ENCODE assay signal across 11 mouse cellular contexts in the genomic region with DNA sequence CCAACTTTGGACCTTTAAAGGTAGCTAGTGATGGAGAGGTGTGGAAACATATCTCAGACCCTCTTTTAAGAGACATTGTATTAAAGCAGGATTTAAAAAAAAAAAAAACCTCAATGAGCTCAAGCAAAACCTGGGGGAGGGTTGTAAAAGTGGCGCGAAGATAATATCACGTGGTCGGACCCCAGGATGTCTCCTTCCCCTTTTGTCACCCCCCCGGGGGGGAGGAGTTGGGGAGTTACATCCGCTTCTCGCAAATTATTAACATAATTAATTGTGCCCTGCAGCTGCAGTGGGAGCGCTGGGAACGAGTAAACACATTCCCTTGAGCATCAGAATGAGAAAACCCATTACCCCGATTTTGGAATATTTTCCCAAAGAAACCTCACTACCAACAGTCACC. TPM values are rescaled to one million over a fixed set of nuclear protein-coding genes. Genes with fewer than 3 reads are reported as not detected.
A peak's percentile ranks its signal among the peaks of the same experiment; 100 is the strongest.
DNase-seq lines count a peak whose midpoint lies in the region; ATAC-seq and TF ChIP-seq lines count a peak whose summit lies in the region.
"Had no signal": no experiment of that assay in that cellular context is flagged by ENCODE, and none has a peak within 500 bp of the region (broad histone marks: within the 10 kb centered on the region; RNA-seq: fewer than 3 reads in every experiment).

No protein-coding gene starts in this region.

- H3K27me3 ChIP-seq in heart, embryonic 16.5 days (ENCODE audit: control insufficient read depth, insufficient read depth, low read length): peaks cover 16% of the 10 kb centered on the region
- no peaks in the 10 kb centered on the region for H3K27me3 ChIP-seq in thymus, adult 2 months (ENCODE audit: control insufficient read depth, insufficient read depth, low read length)
- peaks cover 32% of the 10 kb centered on the region for H3K27me3 ChIP-seq in limb, embryonic 10.5 days (ENCODE audit: low read depth, poor library complexity, severe bottlenecking)

- TF ChIP-seq POLR2A in thymus, adult 2 months (IDR thresholded peaks at IDR 0.05; ENCODE audit: control insufficient read depth, extremely low read depth, insufficient read depth, low read length, poor library complexity): no peak

- no peaks in the 10 kb centered on the region for H3K36me3 ChIP-seq in heart, embryonic 16.5 days (ENCODE audit: control insufficient read depth, insufficient read depth)
- no peaks in the 10 kb centered on the region for H3K36me3 ChIP-seq in thymus, adult 2 months (ENCODE audit: control insufficient read depth, insufficient read depth, low read length)
- H3K36me3 ChIP-seq in limb, embryonic 10.5 days: no peaks in the 10 kb centered on the region

- H3K4me1 ChIP-seq in heart, embryonic 16.5 days (ENCODE audit: control insufficient read depth, insufficient read depth, low read length): no peaks in the 10 kb centered on the region
- H3K4me1 ChIP-seq in thymus, adult 2 months (replicated peaks; ENCODE audit: control insufficient read depth, insufficient read depth, low read length): peaks cover 5% of the 10 kb centered on the region
- peaks cover 12% of the 10 kb centered on the region for H3K4me1 ChIP-seq in limb, embryonic 10.5 days

- WGBS in heart, embryonic 16.5 days: 8% methylated on average over 10 of the region's 10 CpGs
- under 1% methylated on average over 10 of the region's 10 CpGs for WGBS in thymus, adult 2 months
- 13% methylated on average over 10 of the region's 10 CpGs for WGBS in limb, embryonic 10.5 days

- no peaks in the 10 kb centered on the region for H3K9me3 ChIP-seq in heart, embryonic 16.5 days (replicated peaks; ENCODE audit: control insufficient read depth, low read length)
- H3K9me3 ChIP-seq in limb, embryonic 10.5 days (replicated peaks): no peaks in the 10 kb centered on the region

- DNase-seq in heart, postnatal 25 days (ENCODE audit: low spot score): no peak
- DNase-seq in thymus, adult 2 months: peak; percentile 36
- DNase-seq in thymus, adult 18-20 months: no peak
- DNase-seq in limb, embryonic 10.5 days (ENCODE audit: low spot score): peak; percentile 29
- DNase-seq in testis, postnatal 10 days (ENCODE audit: low spot score): no peak
- no peak for DNase-seq in right cerebral cortex, postnatal 4 days
- no peak for DNase-seq in adrenal gland, adult 18-20 months (ENCODE audit: low spot score in 2 of 2)
- DNase-seq: right cerebral cortex, adult 18-20 months had no signal

- H3K9ac ChIP-seq in heart, embryonic 16.5 days (ENCODE audit: low read length): no peak overlapping the region
- H3K9ac ChIP-seq: liver, embryonic 14.5 days had no signal

- H3K4me2 ChIP-seq in heart, embryonic 16.5 days (ENCODE audit: low read depth, low read length): 0 out of 2 replicates have a peak overlapping the region, but pooled peaks have one; percentile 89

- no peak for ATAC-seq in heart, embryonic 16.5 days (replicated peaks; ENCODE audit: extremely low read depth, insufficient read depth, low FRiP score)

- 0 out of 2 replicates have a peak overlapping the region, but pooled peaks have one; percentile 2 for H3K4me3 ChIP-seq in heart, embryonic 16.5 days (ENCODE audit: low read length)
- H3K4me3 ChIP-seq in thymus, adult 2 months (ENCODE audit: control insufficient read depth, insufficient read depth, low read length): peak overlapping the region; percentile 2; the same call in 1 of the 2 replicates
- H3K4me3 ChIP-seq in limb, embryonic 10.5 days: 0 out of 2 replicates have a peak overlapping the region, but pooled peaks have one; percentile 60
- H3K4me3 ChIP-seq: erythroblast, embryonic 14.5 days had no signal

- TF ChIP-seq CTCF in thymus, adult 2 months (IDR thresholded peaks at IDR 0.05; ENCODE audit: borderline replicate concordance, control insufficient read depth, extremely low read depth, insufficient read depth, low read length, poor library complexity): no peak

- H3K27ac ChIP-seq in heart, embryonic 16.5 days (ENCODE audit: low read length): no peak overlapping the region; the same call in 1 of the 2 replicates
- H3K27ac ChIP-seq in thymus, adult 2 months (ENCODE audit: control insufficient read depth, insufficient read depth, low read length): no peak overlapping the region; the same call in 1 of the 2 replicates
- no peak overlapping the region for H3K27ac ChIP-seq in limb, embryonic 10.5 days
- H3K27ac ChIP-seq: liver, embryonic 14.5 days had no signal

- intact Hi-C loops in heart, postnatal 25 days (cut with DNase I): no loop called here

RNA-seq across cellular contexts. Expression of gene Ccdc160, which starts 45.1 kb away (rescaled TPM):
- polyA plus RNA-seq in heart, embryonic 16.5 days (2015; fragmentation: Nextera tagmentation; extraction: Ambion mirVana): 0.41 and 0.69 TPM in 2 replicates
- total RNA-seq in heart, postnatal 25 days (2021): under 1 TPM; 0.22 to 0.60 TPM
- not detected in 2 replicates for polyA plus RNA-seq in thymus, adult 2 months (2012; rRNA removed)
- 1.9 and 2.5 TPM in 2 replicates for polyA plus RNA-seq in limb, embryonic 10.5 days (2016; fragmentation: Nextera tagmentation; extraction: Ambion mirVana)
- 10 to 100 TPM; 21.2 to 28.9 TPM for total RNA-seq in adrenal gland, adult 18-20 months (2021)
- polyA plus RNA-seq: erythroblast, embryonic 14.5 days had no signal

Comparison
In these comparisons a context has a peak if more than half of its experiments do, and no peak if none do; other contexts are left out.
1. DNase-seq: peak in thymus, adult 2 months (single experiment) and limb, embryonic 10.5 days (single experiment); none in heart, postnatal 25 days (single experiment), thymus, adult 18-20 months (0 of 2), testis, postnatal 10 days (single experiment), right cerebral cortex, postnatal 4 days (single experiment) and adrenal gland, adult 18-20 months (0 of 2).
2. H3K4me3 ChIP-seq: peak in every context shown above with its lines; median percentile 60 in limb, embryonic 10.5 days; 2 in heart, embryonic 16.5 days; 2 in thymus, adult 2 months.